Mouse (Mus musculus) bone marrow, adult 2 months (tissue): ENCODE data around the gene Dhx36.

Experiments
- CTCF ChIP-seq: fragments of 200-500 bp; IDR thresholded peaks from 2 replicates; pipeline ENCODE4 v1.5.1; 2011; ENCODE audit warnings: low read length, control low read depth; ENCODE audit not compliant: control insufficient read depth, insufficient read depth
- POLR2A ChIP-seq: fragments of 200-500 bp; IDR thresholded peaks from 2 replicates; pipeline ENCODE4 v1.6.1; 2011; ENCODE audit warnings: low read depth, mild to moderate bottlenecking, control low read depth, low read length, borderline replicate concordance; ENCODE audit not compliant: control insufficient read depth

- TF ChIP-seq POLR2A (no peak), CTCF (no peak)
Measured at GRCm38 (mm10) chr3:62443582-62444194, 63.1 kb downstream of the Dhx36 start.
